Mouse (Mus musculus) colon, adult 2 months (tissue): ENCODE results near the gene Ambra1. TPM values are rescaled to one million over a fixed set of nuclear protein-coding genes. Genes with fewer than 3 reads are reported as not detected.

Experiments used
- polyA plus RNA-seq: library from polyadenylated mRNA; depleted of rRNA; stranded (reverse); fragments of >200 nt; gene quantifications from 2 replicates; pipeline ENCODE4 v1.2.3, GENCODE M21; 2012; rRNA removed

The Ambra1 gene
- 19.3 and 21.9 TPM in 2 replicates for polyA plus RNA-seq

DNA sequence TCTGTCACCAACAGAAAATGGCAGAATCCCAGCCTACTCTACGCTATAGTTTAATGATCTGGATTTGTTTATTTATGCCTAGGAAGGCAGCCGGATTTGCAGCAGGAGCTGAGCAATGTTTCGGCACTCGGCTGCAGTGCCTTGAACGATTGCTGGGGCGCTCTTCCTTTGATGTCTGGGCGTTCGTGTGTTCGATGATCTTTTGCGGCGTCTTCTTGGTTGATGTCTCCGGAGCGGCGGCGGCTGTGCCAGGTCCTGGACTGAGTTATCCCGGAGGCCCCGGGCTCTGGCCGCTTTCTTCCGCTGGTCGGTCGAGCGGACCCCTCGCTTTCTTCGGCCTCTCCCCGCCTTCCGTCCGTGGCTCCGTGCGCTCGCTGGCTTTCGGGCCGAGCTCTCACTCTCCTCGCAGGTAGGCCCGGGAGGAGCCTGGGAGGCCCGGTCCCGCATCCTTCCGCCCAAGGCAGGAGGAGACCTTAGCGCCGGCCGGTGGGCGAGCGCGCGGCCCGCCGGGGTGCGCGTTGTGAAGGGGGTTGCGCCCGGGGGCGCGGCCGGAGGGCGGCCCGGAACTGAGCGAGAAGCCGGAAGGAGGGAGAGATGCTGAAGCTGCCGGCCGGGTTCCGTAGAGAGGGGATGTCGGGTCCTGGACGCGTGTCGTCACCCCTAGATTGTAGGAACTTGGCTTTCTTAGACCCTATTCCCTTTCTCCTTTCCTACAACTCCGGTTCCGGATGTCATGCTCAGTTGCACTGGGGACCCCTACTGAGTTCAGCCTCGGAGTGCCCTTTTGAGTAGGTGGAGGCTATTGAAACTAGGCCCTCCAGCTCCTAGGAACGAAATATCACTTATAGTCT is at the start of gene Ambra1:
Gene Ambra1, plus strand, starts transcription at position 164 of the 851 bp plus-strand sequence.

GRCm38 (mm10) chr2:91710272-91711234 is 19.4 kb upstream of the Ambra1 start, which contains the start of the genes Atg13 and Harbi1:
Gene Atg13, minus strand, starts transcription at chr2:91710576.
Gene Harbi1, plus strand, starts transcription at chr2:91710852.

DNA sequence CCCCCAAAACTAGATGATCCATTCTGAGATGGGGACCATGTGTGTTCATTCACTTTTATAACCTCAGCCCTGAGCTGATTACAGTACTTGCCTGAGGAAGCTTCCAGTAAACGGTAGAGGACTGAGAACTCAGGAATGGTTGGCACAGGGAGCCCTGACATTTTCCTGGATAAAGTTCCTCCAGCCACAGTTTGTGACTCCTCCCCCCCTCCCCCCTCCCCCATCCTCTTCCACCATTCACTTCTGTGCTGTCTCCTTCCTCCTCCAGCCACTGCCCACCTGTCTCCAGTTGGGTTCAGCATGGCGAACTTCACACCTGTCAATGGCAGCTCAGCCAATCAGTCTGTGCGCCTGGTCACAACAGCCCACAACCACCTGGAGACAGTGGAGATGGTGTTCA is 197.0 kb downstream of the Ambra1 start, which contains the start of gene Chrm4:
Gene Chrm4, plus strand, starts transcription at position 301 of the 400 bp plus-strand sequence.

GRCm38 (mm10) chr2:91932160-91932711 is 202.3 kb downstream of the Ambra1 start, which contains the start of gene Mdk:
Gene Mdk, minus strand, starts transcription at chr2:91932297.

DNA sequence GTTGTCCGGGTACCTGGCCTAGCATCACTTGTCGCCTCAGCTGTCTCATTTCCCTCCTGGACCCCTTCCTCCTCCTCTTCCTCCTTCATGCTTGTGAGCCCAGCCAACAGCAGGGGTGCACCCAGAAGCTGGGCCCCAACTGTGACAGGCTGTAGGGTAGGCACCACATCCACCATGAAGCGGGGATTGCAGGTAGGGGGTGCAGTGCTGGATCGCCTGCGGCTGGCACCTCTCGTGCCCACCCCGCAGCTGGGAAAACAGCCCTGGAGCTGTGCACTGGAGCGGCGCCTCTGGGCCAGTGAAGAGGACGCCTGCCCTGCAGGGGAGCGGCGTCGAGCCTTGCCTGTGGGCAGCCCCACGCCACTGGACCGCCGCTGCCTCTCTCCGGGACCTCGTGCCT is 215.5 kb downstream of the Ambra1 start, which contains the start of gene Gm9821:
Gene Gm9821, plus strand, starts transcription at position 221 of the 400 bp plus-strand sequence.

Other genes starting within 250 kb of the Ambra1 start
- 3.2 and 4.6 TPM in 2 replicates for gene Ckap5, start 203.4 kb upstream of the Ambra1 start, polyA plus RNA-seq
- gene F2, start 93.7 kb upstream of the Ambra1 start, polyA plus RNA-seq: 0.87 and 1.4 TPM in 2 replicates
- 16.0 and 18.6 TPM in 2 replicates for gene Zfp408, start 80.3 kb upstream of the Ambra1 start, polyA plus RNA-seq
- 142 and 145 TPM in 2 replicates for gene Arhgap1, start 80.3 kb upstream of the Ambra1 start, polyA plus RNA-seq
- gene Atg13, start 19.6 kb upstream of the Ambra1 start, polyA plus RNA-seq: 27.7 and 28.8 TPM in 2 replicates
- gene Harbi1, start 19.3 kb upstream of the Ambra1 start, polyA plus RNA-seq: 2.6 TPM in 2 replicates
- gene Chrm4, start 197.1 kb downstream of the Ambra1 start, polyA plus RNA-seq: 1.8 and 2.1 TPM in 2 replicates
- 2.8 and 5.7 TPM in 2 replicates for gene Mdk, start 202.2 kb downstream of the Ambra1 start, polyA plus RNA-seq
- not detected in 2 replicates for gene Gm9821, start 215.6 kb downstream of the Ambra1 start, polyA plus RNA-seq
- 274 and 282 TPM in 2 replicates for gene Dgkz, start 245.7 kb downstream of the Ambra1 start, polyA plus RNA-seq